Mouse (Mus musculus) adrenal gland, postnatal 4 days (tissue): ENCODE data around the gene Gpr55. TPM values are rescaled to one million over a fixed set of nuclear protein-coding genes. Genes with fewer than 3 reads are reported as not detected.

Experiments used
- total RNA-seq, 2 experiments: library from RNA; stranded (reverse); gene quantifications; 2 replicates each; pipeline ENCODE4 v1.2.3; 2021

Gene Gpr55
- total RNA-seq, 2 experiments from 2014 or later, result 0.59 to 0.73 TPM

Other genes with a start within 250 kb of the Gpr55 start
- gene A630001G21Rik, start 182.4 kb downstream of the Gpr55 start, total RNA-seq, result 1 to 10 TPM in 1 of 2 experiments, under 1 TPM in 1; 0.76 to 1.5 TPM
- gene Cab39, start 167.6 kb downstream of the Gpr55 start, total RNA-seq, result 100 to 1,000 TPM; 110 to 111 TPM
- gene Itm2c, start 66.7 kb downstream of the Gpr55 start, total RNA-seq, result 100 to 1,000 TPM; 412 to 422 TPM
- gene 4933407L21Rik, start 32.5 kb downstream of the Gpr55 start, total RNA-seq, result 1 to 10 TPM in 1 of 2 experiments, under 1 TPM in 1; 0.45 to 1.1 TPM
- not detected for gene Spata3, start 55.8 kb upstream of the Gpr55 start, total RNA-seq
- gene 2810459M11Rik, start 84.9 kb upstream of the Gpr55 start, total RNA-seq, result 1 to 10 TPM; 1.0 to 3.4 TPM
- 100 to 1,000 TPM; 113 to 114 TPM for gene Psmd1, start 103.4 kb upstream of the Gpr55 start, total RNA-seq
- under 1 TPM; 0.45 to 0.56 TPM for gene Htr2b, start 151.0 kb upstream of the Gpr55 start, total RNA-seq
- 1 to 10 TPM; 4.0 to 4.6 TPM for gene Gm21972, start 172.6 kb upstream of the Gpr55 start, total RNA-seq
- 10 to 100 TPM; 16.1 to 16.8 TPM for gene Armc9, start 193.8 kb upstream of the Gpr55 start, total RNA-seq